Mouse (Mus musculus) embryo, embryonic 10.5 days (tissue): ENCODE data around the gene Gpc2.
A peak's percentile ranks its signal among the peaks of the same experiment; 100 is the strongest.

Source experiments
- DNase-seq: peaks from one replicate; pipeline ENCODE4 v3.0.0-alpha.2; 2015; ENCODE audit warnings: low spot score

Gene Gpc2

DNA sequence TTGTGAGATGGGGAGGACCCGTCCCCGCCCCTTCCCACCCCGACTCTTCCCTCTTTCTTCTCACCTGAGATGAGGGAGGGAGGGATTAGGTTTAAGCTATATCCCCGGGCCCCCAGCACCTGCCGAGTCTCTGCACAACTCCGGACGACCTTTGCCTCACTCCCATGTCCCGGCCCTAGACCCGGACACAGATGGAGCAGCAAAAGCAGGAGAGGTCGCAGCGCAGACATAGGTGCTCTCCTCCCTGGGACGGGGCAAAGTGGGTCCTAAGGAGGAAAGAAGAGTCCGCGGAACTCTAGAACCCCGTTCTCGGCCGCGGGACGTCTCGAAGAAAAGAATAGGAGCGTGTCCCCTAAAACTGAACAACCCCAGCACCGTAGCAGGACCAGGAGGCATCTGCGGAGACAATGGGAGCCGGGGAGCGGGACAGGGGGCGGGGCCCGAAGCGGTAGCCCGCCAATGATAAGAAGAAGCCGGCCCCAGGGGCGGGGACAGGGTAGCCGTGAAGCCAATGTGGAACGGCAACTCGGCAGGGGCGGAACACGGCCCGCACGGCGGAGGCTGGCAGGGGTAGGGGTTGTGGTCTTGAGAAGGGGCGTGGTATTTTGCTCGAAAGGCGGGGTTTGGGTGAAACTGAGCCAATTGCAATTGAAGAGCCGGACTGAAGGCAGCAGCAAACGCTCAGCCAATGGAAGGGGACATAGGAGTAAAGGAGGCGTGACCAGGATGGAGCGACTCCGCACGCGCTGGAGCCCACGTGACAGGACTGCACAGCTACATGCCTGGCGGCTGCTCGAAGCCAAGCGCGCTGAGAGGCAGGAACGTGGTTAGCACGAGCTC, at the start of gene Gpc2, which contains the start of the genes Gm43720 and Stag3:
Gpc2 (minus strand) TSS at position 421 of the 840 bp plus-strand sequence.
Gm43720 (minus strand) TSS at position 374 of the 840 bp plus-strand sequence.
Stag3 (plus strand) TSS at position 656 of the 840 bp plus-strand sequence.
- DNase-seq: peak; percentile 99

DNA sequence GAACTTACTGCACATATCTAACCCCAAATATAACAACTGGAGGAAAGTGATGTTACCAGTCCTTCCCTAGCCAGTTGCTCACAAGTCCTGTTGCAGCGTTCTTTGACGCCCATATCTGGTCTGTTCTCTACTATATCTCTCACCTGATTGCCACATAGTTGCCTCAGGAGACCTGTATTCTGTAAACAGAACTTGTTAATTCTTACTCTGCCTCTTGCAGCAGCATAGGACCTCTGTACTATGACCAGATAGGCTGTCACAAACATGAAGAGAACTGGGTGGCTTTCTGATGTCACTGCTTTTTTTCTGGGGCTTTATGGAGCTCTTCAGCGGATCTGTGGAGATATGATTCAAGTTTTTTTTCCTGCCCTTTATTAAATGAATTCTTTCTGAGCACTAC, 33.0 kb upstream of the Gpc2 start:
- no peak for DNase-seq

DNA sequence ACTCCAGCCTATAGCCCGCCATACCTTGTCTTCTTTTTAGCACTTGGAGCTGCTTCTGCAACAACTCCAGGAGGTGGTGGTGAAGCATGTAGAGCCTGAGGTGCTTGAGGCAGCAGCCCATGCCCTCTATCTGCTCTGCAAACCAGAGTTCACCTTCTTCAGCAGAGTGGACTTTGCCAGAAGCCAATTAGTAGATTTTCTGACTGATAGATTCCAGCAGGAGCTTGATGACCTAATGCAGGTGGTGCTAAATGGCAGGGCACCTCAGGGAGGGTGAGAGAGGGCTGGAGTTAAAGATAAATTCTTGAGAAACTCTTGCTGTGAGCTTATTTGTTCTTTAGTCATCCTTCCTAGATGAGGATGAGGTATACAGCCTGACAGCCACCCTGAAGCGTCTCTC, 19.8 kb upstream of the Gpc2 start:
- no peak for DNase-seq

DNA sequence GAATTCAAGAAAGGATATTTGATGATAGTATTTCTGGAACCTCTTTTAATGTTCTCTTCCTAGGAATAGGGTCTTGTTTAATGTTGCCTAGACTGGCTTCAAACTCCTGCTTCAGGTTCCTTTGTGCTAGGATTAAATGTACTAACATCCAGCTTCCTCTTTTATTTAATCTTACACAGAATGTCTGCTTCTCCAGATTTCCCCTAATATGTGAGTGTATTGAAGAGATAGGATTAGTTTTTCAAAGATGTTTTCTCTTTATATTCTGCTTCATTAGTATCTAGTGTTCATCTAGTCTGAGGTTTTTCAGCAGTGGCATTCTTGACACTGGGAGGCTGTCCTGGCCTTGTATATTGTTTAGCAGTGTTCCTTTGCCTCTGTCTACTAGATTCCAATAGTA, 14.4 kb upstream of the Gpc2 start:
- no peak for DNase-seq

DNA sequence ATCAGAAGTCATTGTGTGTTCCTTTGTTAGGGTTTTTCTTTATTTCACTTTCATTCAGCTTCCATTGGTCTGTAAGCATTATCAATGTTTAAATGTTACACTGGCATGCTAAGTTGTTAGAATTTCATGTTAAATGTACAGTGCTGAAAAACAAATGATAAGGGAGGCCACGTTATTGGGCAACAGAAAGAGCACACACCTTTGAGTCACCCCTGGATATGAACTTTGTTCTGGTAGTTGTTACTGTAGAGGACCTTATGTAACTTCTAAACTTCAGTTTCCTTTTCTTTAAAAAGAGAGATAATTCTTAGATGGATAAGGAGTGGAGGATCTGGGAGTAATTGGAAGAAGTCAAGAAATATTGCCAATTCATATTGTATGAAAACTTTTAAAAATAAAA, 11.8 kb upstream of the Gpc2 start:
- no peak for DNase-seq

DNA sequence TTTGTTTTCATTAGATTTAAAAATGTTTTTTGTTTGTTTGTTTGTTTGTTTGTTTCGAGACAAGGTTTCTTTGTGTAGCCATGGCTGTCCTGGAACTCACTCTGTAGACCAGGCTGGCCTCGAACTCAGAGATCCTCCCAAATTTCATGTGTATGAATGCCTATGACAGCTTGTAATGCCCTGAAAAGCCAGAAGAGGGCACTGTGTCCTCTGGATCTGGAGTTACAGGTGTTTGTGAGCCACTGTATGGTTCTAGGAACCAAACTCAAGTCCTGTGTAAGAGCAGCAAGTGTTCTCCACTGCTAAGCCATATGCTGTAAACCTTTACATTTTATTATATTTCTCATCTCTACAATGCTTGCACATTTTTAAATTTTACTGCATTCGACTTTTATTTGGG, 8.1 kb upstream of the Gpc2 start:
- no peak for DNase-seq

DNA sequence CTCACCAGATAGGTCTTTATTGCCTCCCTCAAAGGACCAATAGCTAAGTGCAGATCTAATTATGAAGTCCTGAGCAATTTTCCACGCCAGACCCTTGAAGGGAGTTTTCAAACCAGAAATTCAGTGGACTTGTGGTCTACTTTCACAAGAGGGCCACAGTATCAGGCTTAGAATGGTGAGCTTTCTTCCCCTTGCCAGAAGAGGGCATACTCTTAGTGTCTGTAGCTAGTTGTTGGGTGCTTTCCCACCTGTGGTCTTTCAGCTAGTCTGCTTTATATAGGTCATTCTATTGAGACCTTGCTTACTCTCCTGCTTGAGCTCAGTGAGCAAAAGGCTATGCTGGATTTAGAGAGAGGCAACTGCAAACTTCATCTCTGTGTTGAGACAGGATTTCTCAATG, 3.7 kb upstream of the Gpc2 start:
- no peak for DNase-seq

DNA sequence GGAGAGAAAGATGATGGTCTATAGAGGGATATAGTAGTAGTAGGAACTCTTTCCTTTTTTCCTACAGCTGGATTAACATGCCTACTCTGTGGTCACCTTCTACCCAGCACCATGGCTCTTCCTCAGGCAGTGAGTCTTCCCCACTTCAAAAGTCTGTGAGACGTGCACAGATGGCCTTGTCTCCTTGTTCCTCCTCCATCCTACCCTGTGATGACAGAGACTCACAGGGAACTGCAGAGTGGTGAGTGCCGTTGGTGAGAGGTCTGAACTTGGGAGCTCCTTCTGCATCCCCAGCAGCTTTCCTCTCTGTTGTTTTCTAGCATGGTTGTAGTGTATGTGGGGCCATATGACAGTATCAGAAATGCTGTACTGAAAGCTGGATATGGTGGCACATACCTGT, 2.0 kb upstream of the Gpc2 start:
- no peak for DNase-seq

DNA sequence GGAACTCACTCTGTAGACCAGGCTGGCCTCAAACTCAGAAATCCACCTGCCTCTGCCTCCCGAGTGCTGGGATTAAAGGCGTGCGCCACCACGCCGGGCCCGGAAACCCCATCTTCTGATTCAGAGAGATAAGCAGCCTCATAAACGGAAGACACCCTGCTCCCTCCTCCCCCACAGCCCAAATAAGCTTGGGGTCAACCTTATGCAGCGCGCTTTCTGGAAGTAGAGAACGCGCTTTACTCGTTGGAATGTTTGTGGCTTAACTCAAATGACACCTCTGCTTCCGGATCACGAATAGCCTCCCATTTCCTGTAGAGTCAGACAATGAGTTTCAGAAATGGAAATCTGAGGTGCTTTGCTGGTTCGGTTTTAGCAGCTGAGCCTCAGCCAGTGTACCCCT, 1.0 kb upstream of the Gpc2 start:
- DNase-seq: no peak

DNA sequence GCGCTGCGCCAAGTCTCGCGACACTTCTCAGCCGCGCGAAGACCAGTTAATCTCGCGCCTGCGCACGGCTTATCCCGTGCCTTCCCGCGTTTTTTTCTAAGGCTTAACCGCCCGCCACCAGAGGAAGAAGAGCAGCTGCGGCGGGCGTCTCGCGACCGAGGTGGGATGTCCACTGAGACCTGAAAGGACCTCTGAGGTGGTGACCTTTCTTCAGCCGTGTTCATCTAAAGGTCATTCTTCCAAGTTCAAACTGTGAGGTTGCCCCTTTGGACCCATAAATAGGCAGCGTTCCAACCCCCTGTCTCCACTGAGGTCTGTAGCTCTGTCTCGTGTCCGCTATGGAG, 592 bp upstream of the Gpc2 start:
- no peak for DNase-seq

DNA sequence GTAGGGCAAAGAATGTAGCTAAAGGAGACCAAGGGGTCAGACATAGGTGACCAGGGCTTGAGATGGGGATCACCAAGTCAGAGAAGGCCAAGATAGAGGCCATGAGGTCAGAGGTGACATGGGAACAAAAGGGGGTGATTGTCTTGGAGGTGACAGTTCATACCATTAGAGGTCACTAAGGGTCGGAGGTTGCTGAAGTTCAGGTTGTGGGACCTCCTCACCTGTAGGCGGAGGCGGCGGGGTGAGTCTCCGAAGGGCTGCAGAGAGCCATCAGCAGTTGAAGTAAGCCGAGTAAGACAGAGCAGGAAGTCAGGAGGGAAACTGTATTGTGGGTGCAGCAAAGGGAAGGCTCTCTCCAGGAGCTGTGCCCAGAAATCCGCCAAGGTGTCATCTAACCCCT, 1.8 kb downstream of the Gpc2 start:
- DNase-seq: no peak

DNA sequence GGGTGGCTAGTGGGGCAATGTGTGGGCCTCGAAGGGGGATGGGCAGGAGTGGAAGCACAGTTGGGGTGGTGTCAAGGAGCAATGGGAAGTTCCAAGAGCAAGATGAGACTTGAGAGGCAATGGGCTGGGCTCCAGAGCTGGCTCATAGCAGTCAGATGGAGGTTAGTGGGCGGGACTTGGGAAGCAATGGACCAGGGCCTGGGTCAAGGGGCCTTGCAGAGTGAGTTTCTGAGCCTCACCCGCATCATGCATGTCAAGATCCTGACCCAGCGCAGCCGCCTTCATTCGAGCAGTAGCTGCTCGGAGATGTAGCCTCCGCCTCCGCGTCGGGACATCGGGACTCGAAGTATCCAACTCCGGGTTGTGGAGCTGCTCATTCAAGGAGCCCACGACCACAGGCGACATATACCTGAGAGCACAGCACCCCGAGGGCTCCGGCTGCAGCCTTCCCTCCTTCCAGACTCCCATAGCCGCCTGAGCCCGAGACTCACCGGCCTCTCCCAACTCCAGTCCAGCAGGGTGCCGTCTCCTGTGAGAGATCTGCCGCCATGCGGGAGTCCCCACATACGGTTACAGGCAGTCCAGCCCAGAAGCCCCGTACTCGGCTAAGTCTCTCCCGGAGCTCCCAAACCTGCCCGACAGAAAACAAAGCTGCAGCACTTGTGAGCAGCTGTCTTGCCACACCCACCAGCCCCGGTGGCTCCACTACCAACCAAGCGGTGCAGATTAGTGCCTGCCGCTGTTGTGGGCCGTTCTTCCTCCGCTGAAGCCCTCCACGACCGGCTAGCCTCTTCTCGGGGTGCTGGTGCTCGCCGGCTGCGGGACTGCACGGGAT, 4.4 kb downstream of the Gpc2 start:
- DNase-seq: peak; percentile 80

DNA sequence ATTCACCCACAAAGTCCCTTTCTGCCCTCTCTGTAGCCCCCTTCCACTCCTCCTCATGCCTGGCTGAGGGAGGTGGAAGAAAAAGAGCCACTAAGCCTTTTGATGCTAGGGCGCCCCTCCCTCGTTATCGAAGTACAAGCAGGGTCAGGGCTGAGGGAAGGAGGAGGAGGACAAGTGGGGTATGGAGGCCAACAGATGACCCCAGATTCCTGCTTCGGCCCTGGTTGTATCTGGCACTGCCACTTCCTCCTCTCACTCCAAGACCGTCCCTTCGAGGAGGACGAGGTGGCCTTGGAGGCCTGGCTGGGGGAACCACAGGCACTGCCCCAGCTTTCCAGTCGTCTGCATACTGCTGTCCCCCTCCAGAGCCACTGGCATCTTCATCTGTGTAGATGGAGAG, 5.6 kb downstream of the Gpc2 start:
- no peak for DNase-seq

DNA sequence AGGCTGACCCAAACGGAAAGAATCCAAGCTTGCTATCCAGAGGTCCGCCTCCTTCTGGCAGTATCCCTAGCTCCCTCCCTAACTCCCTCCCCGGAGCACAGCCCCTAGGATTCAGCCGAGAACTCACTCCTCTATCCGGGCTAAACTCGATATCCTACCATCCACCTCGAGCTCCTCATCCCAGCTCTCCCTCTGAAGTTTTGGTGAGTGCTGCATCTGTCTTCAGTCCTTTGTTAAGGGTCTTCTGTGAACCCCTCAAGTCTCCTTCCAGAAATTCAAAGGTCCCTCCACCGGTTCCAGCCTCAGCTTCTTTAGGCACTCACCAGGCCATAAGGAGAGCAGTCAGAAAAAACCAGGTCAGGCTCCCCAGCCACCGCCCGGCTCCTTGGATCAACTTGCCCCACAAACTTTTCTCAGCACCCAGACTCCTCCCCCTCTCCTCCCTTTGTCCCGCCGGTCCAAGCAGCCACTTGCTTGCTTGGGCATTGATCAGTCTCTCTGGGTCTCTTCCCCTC, 7.3 kb downstream of the Gpc2 start, which contains the start of gene Gal3st4:
Gal3st4 (minus strand) TSS at position 432 of the 515 bp plus-strand sequence.
- DNase-seq: peak; percentile 77

DNA sequence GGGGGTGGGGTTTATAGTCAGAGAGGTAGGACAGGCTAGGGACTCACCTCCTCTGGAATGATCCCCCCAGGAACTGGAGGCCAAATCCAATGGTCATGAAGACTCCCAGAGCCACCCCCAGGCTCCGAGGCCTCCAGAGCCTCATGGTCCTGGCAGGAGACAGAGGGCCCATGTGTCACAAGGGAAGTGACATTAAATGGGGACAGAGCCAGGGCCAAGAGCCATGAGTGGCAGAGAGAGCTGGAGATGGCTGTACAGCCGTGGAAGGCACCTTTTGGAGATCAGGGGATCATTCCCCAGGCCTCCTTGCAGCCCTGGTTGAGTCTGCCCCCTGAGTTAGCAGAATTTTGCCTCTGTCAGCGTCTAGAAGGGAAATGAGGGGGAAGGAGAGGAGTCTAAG, 8.6 kb downstream of the Gpc2 start:
- DNase-seq: no peak

DNA sequence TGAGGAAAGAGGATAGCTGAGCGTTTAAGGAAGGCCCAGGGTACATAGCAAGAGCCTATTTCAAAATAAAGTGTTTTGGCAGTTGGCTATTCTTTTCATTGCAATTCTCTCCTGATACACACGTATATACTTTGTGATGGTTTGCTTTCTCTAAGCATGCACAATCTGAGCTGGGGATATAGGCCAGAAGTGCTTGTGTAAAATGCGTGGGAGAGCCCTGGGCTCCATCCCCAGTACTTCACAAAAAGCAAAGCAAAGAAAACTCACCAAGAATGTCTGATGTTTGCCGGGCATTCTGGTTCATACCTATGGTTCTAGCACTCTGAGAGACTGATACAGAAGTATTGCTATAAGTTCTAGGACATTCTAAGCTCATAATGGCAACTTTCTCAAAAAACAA, 10.8 kb downstream of the Gpc2 start:
- DNase-seq: no peak

DNA sequence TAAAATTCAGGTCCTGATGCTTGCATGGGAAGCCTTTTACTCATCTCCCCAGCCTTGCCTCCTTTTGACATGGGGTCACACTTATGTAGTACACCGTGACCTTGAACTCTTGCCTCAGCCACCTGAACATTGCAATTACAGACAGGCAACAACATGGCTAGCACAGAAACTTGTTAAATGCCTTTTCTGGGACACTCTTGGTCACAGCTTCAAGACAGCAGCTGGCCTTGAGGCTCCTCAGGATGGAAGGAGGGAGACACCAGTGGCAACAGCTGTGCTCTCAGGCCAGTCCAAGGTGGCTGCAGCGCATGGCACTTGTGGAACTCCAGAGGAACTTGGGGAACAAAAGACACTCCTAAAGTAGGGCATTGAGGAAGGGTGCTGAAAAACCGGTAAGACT, 12.7 kb downstream of the Gpc2 start:
- no peak for DNase-seq

DNA sequence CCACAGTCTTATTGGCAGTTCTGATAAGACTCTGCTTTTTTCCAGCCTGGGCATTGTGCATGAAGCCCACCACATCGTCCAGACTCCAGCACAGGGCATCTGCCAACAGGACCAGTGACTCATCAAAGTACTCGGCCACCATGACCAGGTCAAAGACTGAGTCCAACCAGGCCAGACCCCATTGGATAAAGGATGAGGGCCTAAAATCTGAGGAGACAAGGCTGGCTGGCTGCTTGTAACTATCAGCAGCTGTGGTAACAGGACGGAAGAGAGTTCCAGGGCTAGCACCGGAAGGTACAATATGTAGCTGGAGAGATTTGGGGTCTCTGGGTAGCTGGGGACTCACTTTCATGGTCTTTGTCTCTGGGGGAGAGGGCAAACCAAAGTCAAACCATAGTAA, 14.1 kb downstream of the Gpc2 start:
- DNase-seq: no peak

DNA sequence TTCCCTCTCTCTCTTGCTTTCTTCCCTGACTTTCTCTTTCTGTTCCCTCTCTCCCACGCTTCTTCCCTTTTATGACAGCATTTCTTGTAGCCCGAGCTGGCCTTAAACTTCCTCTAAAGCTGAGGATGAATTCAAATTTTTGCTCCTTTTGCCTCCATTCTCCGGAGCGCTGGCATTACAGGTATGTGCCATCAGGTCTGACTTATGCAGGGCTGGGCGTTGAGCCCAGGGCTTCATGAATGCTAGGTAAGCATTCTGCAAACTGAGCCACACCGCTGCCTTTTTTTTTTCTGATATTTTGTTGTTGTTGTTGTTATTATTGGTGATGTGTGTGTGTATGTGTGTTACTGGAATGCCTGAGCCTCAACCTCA, 15.6 kb downstream of the Gpc2 start:
- no peak for DNase-seq

DNA sequence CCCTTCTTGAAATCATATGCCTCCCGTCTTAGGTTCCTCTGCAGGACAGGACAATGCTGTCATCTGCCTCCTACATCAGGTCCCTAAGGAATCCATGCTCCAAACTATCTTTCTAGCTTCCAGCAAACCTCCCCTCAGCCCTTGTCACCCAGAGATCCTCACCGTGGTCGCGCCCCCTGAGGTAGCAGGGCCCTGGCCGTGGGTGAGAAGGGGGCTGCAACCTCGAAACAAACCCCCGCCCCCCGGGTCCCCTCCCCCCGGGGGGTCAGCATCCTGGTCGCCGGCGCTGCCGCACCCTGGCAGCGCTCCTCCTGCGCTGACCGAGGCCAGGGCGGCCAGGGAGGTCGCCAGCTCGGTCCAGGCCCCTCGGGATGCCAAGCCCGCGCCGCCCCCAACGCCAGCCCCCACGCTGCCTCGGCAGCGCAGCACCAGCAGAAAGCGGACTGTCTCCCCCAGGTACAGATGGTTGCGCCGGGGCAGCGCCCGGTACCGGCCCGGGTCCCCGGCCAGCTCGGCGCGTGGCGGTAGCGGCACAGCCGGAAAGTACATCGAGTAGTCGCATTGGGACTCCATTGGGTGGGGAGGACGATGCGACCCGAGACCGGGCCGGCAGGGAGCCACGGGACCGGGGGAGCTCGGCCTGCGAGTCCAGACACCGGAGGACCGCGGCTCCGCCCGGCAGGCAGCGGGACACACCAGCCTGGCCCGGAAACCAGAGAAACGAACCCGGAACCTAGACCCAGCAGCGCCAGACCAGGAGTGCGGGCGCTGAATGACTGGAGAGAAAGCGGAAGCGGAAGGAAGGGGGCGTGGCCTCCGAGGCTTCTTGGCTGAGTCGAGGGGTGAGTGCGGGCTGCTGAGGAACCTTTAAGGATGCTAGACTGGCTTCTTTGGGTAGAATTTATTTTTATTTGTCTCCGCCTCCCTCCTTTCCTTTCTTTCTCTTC, 16.3 kb downstream of the Gpc2 start, which contains the start of gene BC037034:
BC037034 (minus strand) TSS at position 774 of the 947 bp plus-strand sequence.
- peak; percentile 97 for DNase-seq

DNA sequence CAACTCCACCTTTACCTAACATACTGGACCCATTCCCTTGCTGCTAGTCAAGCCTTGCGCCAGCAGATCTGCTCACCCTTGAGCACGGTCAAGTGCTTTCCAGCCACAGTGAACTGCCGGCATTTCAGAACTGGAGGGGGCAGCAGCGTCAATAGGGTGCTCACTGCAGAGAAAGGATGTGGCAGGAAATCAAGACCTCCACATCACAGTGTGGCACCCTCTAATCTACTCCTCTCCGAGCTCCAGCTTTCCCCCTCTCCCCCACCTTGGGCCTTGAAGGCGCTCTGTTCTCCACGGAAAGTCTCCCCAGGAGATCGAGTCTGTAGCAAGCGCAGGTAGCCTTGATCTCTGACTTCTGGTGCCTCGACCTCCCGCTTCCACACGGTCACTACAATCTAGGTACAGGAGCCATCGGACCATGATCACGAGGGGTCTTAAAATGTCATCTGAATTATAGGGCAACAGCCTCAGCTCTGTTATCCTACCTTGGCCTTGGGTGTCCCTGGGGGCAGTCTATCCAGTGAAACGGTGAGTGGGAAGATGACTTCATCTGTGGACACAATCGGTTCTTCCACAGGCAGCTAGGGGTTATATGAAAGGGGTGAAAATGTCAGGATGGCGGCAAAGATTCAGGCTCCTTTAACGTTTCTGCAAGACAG, 17.1 kb downstream of the Gpc2 start:
- DNase-seq: no peak
